Mouse (Mus musculus) yolk sac, embryonic 10.5 days (tissue): Measurements from ENCODE around the gene Ror1.
A peak's percentile ranks its signal among the peaks of the same experiment; 100 is the strongest.

Experiments used
- DNase-seq: peaks from one replicate; pipeline ENCODE4 v3.0.0-alpha.2; 2017; ENCODE audit warnings: low spot score

Ror1 gene

DNA sequence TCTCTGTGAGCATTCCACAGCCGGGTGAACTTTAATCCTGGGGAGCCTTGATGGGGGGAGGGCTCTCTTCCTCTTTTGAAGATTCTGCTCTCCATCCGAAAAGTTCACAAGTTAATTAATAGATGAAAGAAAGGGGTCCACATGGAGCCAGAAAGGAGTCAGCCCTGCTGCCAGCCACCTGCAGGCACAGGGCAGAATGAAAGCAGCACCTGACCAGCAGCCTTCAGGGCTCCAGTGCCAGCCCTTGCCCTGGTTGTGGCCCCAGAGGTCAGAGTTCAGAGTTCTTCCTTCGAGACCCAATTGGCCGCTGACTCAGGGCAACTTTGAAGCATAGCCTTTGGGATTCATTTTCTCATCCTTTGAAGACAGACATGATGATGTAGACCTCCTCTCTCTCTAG is 23.1 kb downstream of the Ror1 start:
- DNase-seq = peak; percentile 23

DNA sequence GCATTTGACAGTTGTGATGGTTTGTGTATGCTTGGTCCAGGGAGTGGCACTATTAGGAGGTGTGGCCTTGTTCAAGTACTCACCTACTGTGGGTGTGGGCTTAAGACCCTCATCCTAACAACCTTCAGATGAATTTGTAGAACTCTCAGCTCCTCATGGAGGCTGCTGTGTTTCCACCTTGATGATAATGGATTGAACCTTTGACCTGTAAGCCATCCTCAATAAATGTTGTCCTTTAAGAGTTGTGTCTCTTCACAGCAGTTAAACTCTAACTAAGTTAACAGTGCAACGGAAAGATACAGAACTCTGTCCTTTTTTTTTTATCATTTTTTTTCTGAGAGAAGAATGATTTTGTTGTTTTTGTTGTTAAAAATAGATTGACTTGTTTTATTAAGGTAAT is 23.8 kb downstream of the Ror1 start:
- DNase-seq = no peak

DNA sequence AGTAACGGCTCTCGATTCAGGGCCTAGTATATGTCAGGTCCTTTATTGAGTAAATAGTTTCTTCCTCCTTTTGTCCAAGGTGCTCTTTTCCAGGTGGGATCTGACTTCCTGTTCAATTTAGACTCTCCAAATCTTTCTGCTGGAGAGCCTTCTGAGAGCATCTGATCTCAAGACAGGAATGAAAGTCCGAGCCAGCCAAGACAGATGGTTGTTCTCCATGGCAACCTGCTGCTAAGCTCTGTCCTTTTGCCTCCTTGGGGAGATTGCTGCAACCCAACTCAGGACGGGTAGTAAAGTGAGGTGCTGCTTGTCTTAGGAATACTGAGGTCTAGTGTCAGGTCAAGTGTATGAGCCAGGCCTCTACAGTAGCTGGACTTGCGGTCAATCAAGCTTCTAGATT is 25.0 kb downstream of the Ror1 start:
- DNase-seq = no peak

DNA sequence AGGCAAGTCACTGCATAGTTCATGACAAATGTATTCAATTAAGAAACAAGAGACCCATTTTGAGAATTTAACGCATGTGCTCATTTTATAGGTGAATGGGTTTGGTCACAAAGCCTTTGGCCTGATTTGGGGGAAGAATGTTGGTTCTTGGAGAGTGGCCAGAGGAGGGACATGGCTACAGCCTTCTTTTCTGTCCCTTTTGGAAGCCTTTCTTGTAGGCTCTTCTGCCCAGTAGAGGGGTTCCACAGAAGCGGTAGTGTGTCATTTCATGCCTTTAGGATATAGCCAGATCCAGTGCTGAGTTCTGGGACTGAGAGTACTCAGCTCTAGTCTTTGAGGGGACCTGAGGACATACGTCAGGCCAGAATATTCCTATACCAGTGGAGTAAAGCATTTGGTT is 26.8 kb downstream of the Ror1 start:
- DNase-seq = no peak

DNA sequence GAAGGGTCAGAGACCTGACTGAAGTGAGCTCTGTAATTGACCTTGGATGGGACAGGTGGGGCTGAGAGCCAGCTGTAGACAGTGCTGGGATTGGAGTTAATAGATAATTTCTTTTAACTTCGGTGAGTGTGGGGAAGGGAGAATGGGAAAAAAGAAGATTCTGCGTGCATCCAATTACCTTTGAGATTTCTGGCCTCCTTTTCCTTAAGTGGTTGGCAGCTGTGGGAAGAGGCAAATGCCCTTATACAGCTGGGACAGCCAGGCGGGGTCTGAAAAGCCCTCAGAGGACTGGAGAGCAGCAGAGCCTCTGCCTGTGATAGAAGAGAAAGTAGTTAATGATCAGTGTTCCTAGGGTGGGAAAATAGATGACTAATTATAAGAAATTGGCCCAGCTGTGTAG is 27.9 kb downstream of the Ror1 start:
- DNase-seq = peak; percentile 12

DNA sequence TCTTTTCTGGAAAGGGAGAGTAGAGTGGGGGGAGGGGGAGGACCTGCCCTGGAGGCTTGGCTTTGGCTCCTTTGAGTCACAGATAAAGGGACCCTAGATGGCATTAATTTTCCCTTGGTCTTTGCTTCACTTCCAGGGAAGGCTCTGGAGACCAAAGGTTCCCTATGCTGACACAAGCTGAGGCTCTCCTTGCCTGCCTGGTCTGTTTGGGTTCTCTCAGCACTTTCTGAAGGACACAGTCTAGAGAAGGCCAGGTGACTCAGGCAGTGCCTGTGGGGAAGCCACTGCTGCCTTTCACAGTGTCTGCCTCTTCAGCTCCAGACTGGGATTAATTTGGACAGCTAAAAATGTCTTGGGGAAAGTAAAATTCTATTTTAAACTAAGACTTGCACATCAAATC is 28.5 kb downstream of the Ror1 start:
- peak; percentile 13 for DNase-seq

DNA sequence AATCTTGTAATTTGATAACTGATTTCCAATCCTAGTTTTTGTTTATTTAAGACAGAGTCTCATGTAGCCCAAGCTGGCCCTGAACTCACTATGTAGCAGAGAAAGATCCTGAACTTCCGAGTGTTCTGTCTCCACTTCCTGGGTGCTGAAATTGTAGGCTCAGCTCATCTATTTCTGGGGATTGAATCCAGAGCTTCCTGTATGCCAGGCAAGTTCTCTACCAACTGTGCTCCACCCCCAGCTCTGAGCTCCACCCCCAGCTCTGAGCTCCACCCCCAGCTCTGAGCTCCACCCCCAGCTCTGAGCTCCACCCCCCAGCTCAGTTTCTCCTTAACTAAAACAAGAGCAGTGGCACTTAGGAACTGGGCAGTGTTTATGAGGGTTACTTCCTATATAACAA is 29.3 kb downstream of the Ror1 start:
- no peak for DNase-seq

DNA sequence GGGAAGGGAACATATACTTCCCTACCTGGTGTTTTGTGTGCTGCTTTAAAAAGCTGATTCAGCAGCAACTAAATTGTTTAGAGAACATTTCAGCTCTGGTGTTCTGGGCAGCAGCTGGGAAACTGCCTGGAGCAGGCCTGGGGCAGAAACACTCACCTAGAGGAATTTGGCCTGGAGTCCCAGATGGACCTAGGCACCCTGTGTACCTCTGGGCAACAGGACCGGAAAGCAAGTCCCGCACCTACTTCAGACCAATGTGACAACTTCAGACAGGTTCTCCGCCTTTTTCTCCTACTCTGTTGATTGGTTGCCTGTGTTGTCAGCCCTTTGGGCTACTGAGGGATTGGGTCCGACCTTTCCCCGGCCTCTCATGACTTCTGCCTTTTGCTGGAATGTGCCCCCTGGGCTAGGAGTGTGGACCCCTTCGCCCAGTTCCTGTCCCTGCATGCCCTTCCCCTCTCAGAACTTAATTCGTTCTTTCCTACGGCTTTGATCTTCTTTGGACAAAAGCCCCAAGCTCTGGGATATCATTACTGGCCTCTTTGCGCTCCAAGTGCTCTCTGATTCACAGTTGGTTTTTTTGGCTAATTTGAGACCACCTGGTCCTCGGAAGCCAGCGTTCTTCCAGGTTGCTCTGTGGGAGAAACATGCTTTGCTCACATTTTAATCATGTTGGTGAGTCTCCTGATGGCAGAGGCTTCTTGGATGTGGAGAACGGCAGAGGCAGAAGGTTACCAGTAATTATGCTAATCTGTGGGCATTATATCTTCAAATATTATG is 31.1 kb downstream of the Ror1 start:
- peak; percentile 5 for DNase-seq

DNA sequence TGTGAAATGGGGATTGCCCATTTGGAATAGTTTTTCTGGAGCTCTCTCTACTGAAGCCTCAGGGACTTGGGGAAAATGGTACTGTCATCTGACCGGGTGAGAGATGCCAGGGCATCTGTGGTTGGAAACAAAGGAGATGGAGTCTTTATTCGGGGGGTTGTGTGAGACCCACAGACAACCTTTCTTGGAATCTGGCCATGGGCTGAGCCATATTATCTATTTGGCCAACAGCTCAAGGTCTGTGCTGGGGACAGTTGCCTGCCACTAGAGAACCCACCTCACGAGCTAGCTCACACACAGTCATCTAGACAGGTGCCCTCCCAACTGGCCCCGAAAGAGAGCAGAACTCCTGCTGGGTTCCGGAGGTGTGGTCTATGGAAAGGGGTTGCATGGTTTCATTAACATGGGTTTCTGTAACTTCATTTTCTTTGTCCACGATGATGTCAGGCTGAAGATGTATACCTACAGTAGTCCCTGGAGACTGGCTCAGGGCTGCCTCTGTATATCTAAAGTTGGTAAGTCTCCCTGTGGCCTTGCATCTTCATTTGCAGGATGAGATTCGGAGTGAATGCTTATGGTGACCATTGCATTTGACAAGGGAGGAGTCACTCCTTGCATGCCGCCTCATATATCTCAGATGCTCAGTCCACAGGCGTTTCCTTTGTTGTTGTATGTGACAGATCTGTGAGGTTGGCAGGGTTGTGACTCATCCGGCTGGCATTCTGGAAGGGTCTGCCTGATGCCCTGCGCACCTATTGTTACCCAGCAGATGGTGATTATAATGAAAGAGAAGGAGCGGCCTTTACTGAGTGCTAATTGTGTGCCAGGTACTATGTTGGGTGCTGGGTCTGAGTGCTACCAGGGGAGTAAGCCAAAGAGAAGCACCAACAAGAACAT is 32.7 kb downstream of the Ror1 start:
- no peak for DNase-seq

DNA sequence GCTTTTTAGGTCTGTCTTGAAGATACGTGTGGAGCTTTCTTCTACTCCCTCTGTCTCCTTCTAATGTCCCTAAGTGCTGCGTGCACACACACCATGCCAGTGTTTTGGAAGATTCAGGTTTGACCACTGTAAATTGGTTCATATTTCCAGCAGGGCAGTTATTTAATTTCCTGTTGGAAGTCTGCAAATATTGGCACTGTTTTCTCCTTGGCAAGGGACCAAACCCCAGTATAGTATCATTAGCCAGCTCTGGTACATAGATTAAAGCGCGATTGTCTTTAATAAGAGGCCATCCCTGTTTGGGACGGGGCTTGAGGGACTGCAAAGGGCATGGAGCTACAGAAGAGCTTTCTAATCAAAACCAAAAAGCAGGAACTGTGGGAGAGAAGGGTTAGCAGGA is 33.6 kb downstream of the Ror1 start:
- DNase-seq = no peak

DNA sequence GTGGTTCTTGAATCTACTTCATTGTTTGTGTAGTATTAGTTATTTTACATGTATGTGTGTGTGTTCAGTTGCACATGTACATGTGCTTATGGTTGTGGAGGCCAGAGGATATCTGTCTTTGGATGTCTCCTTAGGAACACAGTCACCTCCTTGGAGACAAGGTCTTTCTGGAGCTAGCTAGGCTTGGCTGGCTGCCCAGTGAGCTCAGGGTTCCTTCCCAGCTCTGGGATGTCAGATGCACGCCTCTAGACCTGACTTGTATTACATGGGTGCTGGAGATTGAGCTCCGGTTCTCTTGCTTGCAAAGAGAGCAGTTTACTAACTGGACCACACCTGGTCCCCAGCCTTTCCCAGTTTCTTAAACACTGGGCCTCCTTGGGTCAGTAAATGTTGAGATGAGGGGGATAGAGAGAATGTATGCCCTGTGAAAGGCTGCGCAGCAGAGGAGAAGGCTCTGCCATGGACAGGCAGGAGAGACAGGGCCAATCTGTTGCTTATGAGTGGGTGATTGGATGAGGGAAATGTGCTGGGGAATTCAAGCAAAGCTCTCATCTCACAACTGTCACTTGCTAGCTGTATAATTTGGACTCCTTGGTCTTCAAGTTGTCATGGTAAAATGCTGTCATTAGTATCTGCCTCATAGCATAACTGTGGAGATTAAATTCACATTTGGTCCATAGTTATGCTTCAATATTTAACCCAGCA is 35.3 kb downstream of the Ror1 start:
- DNase-seq = no peak

DNA sequence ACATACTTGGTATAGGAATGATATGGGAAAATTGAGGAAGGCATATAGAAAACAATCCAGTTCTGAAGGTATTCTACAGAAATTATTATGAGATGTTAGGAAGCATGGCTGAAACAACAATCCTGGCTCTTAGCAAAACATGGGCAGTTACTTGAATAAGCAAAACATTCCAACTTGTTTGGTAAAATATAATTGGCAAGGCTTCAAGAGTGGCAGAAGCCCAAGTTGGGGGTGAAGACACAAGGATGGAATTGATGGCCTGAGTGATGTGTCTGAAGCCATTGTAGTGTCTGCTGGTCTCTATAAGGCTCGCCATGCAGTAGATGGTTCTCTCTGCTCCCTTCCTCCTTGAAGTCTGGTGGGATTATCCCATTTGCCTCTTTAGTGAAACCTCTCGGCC is 35.9 kb downstream of the Ror1 start:
- no peak for DNase-seq

DNA sequence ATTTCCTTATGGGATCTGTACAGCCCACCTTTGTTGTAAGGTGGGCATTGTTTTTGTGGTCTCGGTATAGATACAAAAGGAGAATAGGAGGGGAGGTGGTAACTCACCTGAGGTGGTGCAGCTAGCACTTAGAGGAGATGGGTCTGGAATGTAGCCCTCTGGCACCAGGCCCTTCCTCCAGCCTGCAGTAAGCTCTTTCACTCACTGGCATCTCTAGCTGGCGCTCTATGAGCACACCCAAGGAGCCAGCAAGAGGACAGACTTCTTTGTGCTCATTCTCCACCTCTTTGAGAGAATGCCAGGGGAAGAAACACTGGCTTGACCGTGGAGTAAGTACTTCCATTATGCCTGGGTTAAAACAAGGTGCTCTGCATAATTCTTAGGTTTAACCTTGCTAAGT is 36.7 kb downstream of the Ror1 start:
- DNase-seq = no peak

DNA sequence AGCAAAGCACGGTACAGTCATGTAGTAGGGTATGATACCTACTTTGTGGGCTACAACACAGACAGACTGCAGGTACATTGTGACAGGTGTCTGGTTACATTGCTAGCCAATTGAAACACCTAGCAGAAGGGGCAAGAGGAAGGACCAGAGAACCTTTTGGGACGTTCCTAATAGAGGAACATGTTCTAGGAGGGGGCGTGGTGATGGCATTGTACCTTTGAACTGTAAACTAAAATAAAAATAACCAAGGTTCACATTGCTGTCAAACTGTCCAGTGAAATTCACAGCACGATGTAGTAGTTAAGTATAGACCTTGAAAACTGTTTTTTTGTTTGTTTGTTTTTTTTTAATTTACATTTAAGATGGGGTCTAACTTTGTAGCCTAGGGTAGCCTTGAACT is 40.5 kb downstream of the Ror1 start:
- no peak for DNase-seq

DNA sequence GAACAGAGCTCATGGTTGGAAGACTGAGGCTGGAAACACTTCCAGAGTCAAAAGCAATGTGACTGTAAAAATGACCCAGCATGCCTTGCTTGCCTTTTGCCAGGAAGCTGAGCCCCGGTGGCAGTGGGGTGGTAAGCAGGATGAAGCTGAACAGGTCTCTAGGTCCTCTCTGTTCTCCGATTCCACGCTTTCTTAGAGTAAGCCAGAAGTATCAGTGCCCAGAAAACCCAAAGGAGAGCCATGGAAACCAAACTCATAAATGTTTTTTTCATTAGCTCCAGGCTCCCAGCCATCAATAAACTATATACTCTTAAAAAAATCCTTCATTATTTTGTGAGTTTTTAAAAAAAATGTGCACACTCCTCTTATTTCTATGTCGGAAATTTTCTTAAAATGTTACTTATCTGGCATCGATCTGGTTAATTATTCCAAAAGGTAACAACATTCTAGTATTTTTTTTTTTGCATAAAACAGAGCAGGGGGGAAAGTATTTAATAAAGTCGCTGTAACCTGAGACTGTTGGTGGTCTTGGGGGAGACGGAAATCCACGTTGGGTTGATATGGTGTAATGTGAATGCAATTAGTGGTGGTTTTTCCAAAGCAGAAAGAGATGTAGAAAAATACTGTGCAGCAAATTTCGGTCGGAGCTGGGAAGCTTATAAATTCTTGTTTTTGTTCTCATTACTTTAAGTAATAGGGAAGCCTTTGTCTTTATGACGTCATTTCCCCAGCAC is 41.7 kb downstream of the Ror1 start:
- DNase-seq = no peak

DNA sequence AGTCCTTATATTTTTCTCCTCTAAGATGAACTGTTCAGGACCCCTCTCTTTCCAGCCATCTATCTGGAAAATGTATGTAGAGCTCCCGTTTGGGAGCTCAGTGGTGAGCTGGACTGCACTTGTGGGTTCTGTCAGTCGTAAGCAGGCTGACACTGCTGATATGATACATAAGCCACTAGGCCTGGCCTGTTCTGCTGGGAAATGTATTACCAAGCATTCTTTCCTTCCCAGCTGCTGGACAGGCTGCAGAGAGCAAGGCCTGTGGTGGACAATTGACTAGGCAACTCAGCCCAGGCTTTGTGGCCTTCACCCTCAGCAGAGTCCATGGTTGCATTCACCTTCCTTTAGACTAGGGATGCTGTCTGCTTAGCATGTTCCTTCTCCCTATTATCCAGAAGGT is 46.0 kb downstream of the Ror1 start:
- peak; percentile 17 for DNase-seq

DNA sequence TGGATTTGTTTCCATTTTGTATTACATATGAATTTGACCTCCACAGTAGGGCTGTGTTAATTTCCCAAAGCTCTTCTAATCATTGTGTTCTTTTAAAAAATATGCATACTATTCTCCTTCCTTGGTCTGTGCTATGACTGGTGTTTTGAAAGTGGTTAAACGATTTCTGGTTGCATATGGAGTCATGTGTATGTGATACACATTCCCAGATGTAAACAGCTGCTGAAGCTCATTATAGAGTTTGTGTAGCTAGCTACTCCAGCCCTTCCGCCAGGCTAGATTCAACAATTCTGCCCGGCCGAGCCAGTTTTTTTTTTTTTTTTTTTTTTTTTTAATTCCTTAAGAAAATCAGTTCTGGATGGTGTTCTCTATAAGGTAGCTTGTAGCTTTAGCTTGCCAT is 49.2 kb downstream of the Ror1 start:
- DNase-seq = no peak

DNA sequence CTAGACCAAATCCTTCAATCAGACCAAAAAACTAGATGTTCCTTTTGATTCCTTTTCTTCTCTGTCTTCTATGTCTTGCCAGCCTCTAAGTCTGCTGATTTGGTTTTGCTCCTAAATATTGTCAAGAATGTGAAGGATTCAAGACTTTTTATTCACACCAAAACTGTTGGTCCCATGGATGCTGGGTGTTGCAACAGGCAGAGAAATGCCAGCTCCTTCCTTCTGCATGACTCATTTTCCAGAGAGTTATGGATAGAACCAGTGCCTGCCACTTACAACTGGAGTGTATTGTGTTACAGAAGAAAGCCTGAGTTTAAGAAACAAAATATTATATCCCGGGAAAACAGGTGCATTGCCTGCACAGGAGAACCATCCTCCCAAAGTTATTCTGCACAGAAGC is 55.2 kb downstream of the Ror1 start:
- no peak for DNase-seq

DNA sequence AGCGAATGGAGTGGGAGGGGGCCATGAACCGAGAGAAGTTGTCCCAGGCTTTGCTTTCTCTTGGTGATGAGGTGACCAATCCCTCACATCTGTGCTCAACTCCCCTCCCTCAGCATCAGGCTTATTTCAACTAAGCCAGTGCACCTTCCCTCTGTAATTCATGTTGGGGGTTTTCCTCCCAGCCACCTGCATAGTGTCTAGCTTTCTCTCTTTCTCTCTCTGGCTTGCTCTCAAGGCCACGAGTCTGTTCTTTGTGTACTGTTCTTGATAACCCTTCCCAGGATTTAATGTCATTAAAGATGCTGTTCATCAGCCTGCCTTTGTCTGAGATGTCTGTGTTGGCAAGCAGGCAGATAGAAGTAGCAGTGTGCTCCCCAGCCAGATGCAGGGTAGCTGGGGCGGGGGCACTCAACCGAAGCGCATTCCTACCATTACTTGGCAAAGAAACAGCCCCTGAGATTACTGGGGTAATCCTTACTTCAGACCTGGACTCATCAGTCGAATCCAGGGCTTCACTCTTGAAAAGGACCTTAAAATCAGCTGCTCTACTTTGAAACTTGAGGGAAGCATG is 59.1 kb downstream of the Ror1 start:
- no peak for DNase-seq

DNA sequence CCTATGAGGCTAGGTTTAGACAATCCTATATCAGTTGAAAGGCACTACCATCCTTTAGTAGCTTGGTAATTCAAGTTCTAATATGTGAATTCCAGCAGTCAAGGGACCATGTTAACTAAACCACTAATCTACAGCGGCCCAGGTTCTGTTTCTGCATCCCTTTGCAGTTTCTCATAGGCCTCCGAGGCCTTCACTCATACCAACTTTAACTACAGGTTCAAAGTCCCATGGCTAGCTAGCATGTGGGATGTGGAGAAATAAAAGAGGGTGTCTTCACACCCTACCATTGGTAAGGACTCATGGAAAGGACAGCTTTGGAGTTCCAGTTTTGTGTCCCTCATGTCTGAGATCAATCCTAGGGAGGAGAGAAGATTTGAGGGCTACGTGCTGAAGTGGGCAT is 60.1 kb downstream of the Ror1 start:
- no peak for DNase-seq

DNA sequence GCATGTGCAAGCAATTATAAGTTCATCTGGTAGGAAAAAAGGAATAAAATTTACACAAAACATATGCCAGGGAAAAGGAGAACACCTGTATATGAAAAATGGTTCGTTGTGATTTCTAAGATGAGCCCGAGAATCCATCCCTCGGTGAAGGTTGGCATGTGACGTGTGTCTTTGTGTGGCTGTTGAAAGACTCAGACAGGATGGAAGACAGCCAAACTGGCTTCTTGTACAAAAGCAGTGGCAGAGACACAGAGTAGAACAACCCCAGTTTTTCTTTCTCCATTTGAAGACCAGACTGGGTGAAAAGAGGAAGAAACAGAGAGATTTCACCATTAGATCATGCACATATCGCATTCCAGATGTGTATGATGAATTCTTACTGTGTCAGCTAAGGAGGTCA is 62.8 kb downstream of the Ror1 start:
- DNase-seq = no peak

DNA sequence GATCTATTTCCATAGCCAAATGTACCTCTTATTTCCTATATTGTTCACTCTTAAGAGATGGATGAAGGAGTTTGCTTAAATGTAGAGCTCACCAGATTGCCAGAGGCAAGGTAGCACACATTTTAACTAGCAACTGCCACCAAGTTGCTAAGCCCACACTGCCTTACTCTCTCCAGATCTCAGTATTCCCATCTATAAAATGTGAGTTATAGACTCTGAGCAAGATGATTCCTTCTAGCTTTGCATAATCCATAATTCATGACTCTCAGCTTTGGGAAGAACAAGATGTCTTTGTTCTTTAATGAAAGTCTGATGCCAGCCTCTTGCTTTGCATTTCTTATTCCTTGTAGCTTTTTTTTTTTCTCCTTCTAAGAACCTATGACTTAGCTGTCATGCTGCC is 64.6 kb downstream of the Ror1 start:
- no peak for DNase-seq
